Comparison of ENCODE assay signal across 14 mouse cellular contexts in the genomic region with DNA sequence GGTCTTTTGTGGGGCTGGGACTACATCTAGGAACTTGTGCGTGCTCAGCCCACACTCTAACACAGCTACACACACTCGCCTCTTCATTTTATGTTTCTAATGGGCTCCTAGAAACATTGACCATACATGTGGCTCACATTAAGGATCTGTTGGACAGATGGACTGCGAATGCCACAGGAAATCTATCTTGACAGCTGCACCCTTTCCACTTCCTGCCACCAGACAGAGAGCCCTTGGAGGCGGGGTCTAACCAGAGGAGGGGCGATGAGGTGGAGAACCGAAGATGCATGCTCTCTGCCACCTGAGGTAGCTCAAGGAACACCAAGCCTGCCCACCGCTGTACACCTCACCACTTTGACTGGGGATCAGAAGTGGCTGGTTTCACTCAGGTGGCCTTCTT. TPM values are rescaled to one million over a fixed set of nuclear protein-coding genes. Genes with fewer than 3 reads are reported as not detected.
A peak's percentile ranks its signal among the peaks of the same experiment; 100 is the strongest.
DNase-seq lines count a peak whose midpoint lies in the region; ATAC-seq lines count a peak whose summit lies in the region.
"Had no signal": no experiment of that assay in that cellular context is flagged by ENCODE, and none has a peak within 500 bp of the region (broad histone marks: within the 10 kb centered on the region; RNA-seq: fewer than 3 reads in every experiment).

No protein-coding gene starts in this region.

- H3K4me3 ChIP-seq in hindbrain, embryonic 10.5 days: no peak overlapping the region
- H3K4me3 ChIP-seq in hindbrain, embryonic 14.5 days (replicated peaks; ENCODE audit: low read length): no peak overlapping the region
- H3K4me3 ChIP-seq in limb, embryonic 10.5 days: no peak overlapping the region; the same call in 1 of the 2 replicates
- H3K4me3 ChIP-seq: limb, embryonic 15.5 days; stomach, embryonic 15.5 days had no signal

- 0 out of 2 replicates have a peak, but pooled peaks cover 8% of the 10 kb centered on the region for H3K4me1 ChIP-seq in hindbrain, embryonic 10.5 days (replicated peaks)
- H3K4me1 ChIP-seq in hindbrain, embryonic 14.5 days (replicated peaks; ENCODE audit: control insufficient read depth, insufficient read depth, low read length): no peaks in the 10 kb centered on the region
- H3K4me1 ChIP-seq in limb, embryonic 10.5 days: peaks cover 54% of the 10 kb centered on the region

- ATAC-seq in hindbrain, embryonic 14.5 days (ENCODE audit: low FRiP score): no peak
- peak; percentile 88 for ATAC-seq in common myeloid progenitor, adult 5-6 weeks (replicated peaks; ENCODE audit: low read depth, poor library complexity, severe bottlenecking)

- peak; percentile 40 for DNase-seq in hindbrain, embryonic 10.5 days (ENCODE audit: low spot score)
- DNase-seq in hindbrain, embryonic 14.5 days (ENCODE audit: low spot score): no peak
- DNase-seq in limb, embryonic 10.5 days (ENCODE audit: low spot score): peak; percentile 76
- DNase-seq in natural killer cell, adult 2 months (ENCODE audit: low spot score in 2 of 2): peak; percentile 39 to 67
- DNase-seq in layer of hippocampus, adult 9-11 months: no peak
- no peak for DNase-seq in cerebellum, adult 11-12 months
- no peak for DNase-seq in frontal cortex, postnatal 10 days (ENCODE audit: low spot score in 2 of 2)
- DNase-seq: cerebellum, postnatal 25 days; gastrocnemius, postnatal 10 days; heart, postnatal 4 days; right cerebral cortex, adult 18-20 months had no signal

- H3K27ac ChIP-seq in hindbrain, embryonic 10.5 days: no peak overlapping the region
- no peak overlapping the region for H3K27ac ChIP-seq in hindbrain, embryonic 14.5 days
- peak overlapping the region; percentile 75 for H3K27ac ChIP-seq in limb, embryonic 10.5 days
- H3K27ac ChIP-seq: limb, embryonic 15.5 days had no signal

- H3K9ac ChIP-seq in hindbrain, embryonic 14.5 days: no peak overlapping the region
- H3K9ac ChIP-seq: limb, embryonic 15.5 days; stomach, embryonic 15.5 days had no signal

- no peak overlapping the region for H3K4me2 ChIP-seq in hindbrain, embryonic 14.5 days (replicated peaks)
- H3K4me2 ChIP-seq: limb, embryonic 15.5 days; stomach, embryonic 15.5 days had no signal

- no peaks in the 10 kb centered on the region for H3K36me3 ChIP-seq in hindbrain, embryonic 10.5 days
- H3K36me3 ChIP-seq in hindbrain, embryonic 14.5 days (replicated peaks; ENCODE audit: control insufficient read depth, insufficient read depth): no peaks in the 10 kb centered on the region
- no peaks in the 10 kb centered on the region for H3K36me3 ChIP-seq in limb, embryonic 10.5 days
- H3K36me3 ChIP-seq: limb, embryonic 15.5 days; stomach, embryonic 15.5 days had no signal

- no peaks in the 10 kb centered on the region for H3K27me3 ChIP-seq in hindbrain, embryonic 10.5 days (ENCODE audit: insufficient read depth, poor library complexity, severe bottlenecking)
- no peaks in the 10 kb centered on the region for H3K27me3 ChIP-seq in hindbrain, embryonic 14.5 days (ENCODE audit: control insufficient read depth, insufficient read depth, low read length)
- H3K27me3 ChIP-seq in limb, embryonic 10.5 days (ENCODE audit: low read depth, poor library complexity, severe bottlenecking): no peaks in the 10 kb centered on the region
- H3K27me3 ChIP-seq: limb, embryonic 15.5 days; stomach, embryonic 15.5 days had no signal

- 67% methylated on average over 7 of the region's 7 CpGs for WGBS in hindbrain, embryonic 10.5 days
- 81% methylated on average over 7 of the region's 7 CpGs for WGBS in hindbrain, embryonic 14.5 days
- WGBS in limb, embryonic 10.5 days: 29% methylated on average over 7 of the region's 7 CpGs

- H3K9me3 ChIP-seq in hindbrain, embryonic 10.5 days: no peaks in the 10 kb centered on the region
- no peaks in the 10 kb centered on the region for H3K9me3 ChIP-seq in hindbrain, embryonic 14.5 days (ENCODE audit: control insufficient read depth, low read length)
- H3K9me3 ChIP-seq in limb, embryonic 10.5 days (replicated peaks): no peaks in the 10 kb centered on the region
- H3K9me3 ChIP-seq: limb, embryonic 15.5 days; stomach, embryonic 15.5 days had no signal

RNA-seq across cellular contexts. Expression of gene Vegfa, which starts 57.7 kb away (rescaled TPM):
- 2.0 TPM in 2 replicates for polyA plus RNA-seq in hindbrain, embryonic 10.5 days (2016; fragmentation: Nextera tagmentation; extraction: Ambion mirVana)
- 4.1 and 6.5 TPM in 2 replicates for polyA plus RNA-seq in hindbrain, embryonic 14.5 days (2014; fragmentation: Nextera tagmentation; extraction: Ambion mirVana)
- total RNA-seq in common myeloid progenitor, adult 5-6 weeks (2017): 13.2 and 17.9 TPM in 2 replicates
- 2.0 and 3.1 TPM in 2 replicates for polyA plus RNA-seq in limb, embryonic 10.5 days (2016; fragmentation: Nextera tagmentation; extraction: Ambion mirVana)

Comparison
In these comparisons a context has a peak if more than half of its experiments do, and no peak if none do; other contexts are left out.
1. DNase-seq: peak in hindbrain, embryonic 10.5 days (single experiment), limb, embryonic 10.5 days (single experiment) and natural killer cell, adult 2 months (2 of 2); none in hindbrain, embryonic 14.5 days (single experiment), layer of hippocampus, adult 9-11 months (single experiment), cerebellum, adult 11-12 months (single experiment) and frontal cortex, postnatal 10 days (0 of 2).